Mouse (Mus musculus) embryonic facial prominence, embryonic 10.5 days (tissue): ENCODE measurements at regions not wholly inside any gene's neighbourhood (a gene's known extent, or its start where the extent isn't known, plus 50 kb on each side); places are given as distances from the start of the nearest gene placed in this dataset.

Experiments used
- DNase-seq: peaks from one replicate; pipeline ENCODE4 v3.0.0-alpha.2; 2017; ENCODE audit warnings: low spot score
- H3K27ac ChIP-seq: fragments of 300-500 bp; sonication (generic); replicated peaks from 2 replicates; pipeline ENCODE4 v1.5.1; 2016; ENCODE audit warnings: mild to moderate bottlenecking
- H3K27me3 ChIP-seq: fragments of 300-500 bp; sonication (generic); replicated peaks from 2 replicates; pipeline ENCODE4 v1.6.1; 2016; ENCODE audit warnings: low read depth, mild to moderate bottlenecking; ENCODE audit not compliant: poor library complexity, severe bottlenecking
- H3K36me3 ChIP-seq: fragments of 300-500 bp; sonication (generic); replicated peaks from 2 replicates; pipeline ENCODE4 v1.6.1; 2016; ENCODE audit warnings: mild to moderate bottlenecking, moderate library complexity
- H3K4me1 ChIP-seq: fragments of 300-500 bp; sonication (generic); 2 replicates; pipeline ENCODE4 v1.6.1; 2016
- H3K4me3 ChIP-seq: fragments of 300-500 bp; sonication (generic); 2 replicates; pipeline ENCODE4 v1.5.1; 2016; ENCODE audit warnings: mild to moderate bottlenecking, moderate library complexity
- H3K9me3 ChIP-seq: fragments of 300-500 bp; sonication (generic); 2 replicates; pipeline ENCODE4 v1.6.1; 2016; ENCODE audit warnings: mild to moderate bottlenecking
- WGBS: fragments of 180-500 bp; shearing (Covaris S2); methylation state at CpG from one replicate; pipeline ENCODE4 v1.1.7; 2016; 5-methylcytosine and 5-hydroxymethylcytosine counted together

DNA sequence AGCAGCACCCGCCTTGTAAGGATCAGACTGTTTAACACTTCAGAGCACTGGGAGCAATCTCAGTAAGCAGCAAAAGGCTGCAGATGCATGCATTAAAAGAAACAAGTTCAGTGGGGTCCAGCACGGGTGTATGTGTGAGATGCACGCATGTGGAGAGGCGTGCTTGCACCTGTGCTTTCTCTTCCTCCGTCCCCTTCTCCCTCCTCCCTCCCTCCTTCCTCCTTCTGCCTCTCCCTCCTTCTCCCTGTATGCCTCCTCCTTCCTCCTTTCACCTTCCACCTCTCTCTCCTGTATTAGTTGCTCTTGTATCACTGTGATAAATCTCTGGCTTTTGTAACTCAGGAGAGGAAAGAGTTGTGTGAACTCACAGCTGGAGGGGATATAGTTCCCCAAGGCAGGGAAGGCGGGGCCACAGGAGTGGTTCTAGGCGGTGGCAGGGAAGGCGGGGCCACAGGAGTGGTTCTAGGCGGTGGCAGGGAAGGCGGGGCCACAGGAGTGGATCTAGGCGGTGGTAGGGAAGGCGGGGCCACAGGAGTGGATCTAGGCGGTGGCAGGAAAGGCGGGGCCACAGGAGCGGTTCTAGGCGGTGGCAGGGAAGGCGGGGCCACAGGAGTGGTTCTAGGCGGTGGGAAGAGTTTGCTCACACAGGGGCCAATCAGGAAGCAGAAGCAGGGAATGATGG, 96.2 kb upstream of the Eef2kmt start:
- H3K27ac ChIP-seq: no peak overlapping the region
- H3K4me3 ChIP-seq: peak overlapping the region; percentile 27; the same call in 1 of the 2 replicates
- no peaks in the 10 kb centered on the region for H3K36me3 ChIP-seq
- H3K27me3 ChIP-seq: peaks cover 12% of the 10 kb centered on the region; the same call in 1 of the 2 replicates
- WGBS: 4% methylated on average over 18 of the region's 18 CpGs
- H3K4me1 ChIP-seq: peaks cover 13% of the 10 kb centered on the region
- H3K9me3 ChIP-seq: peaks cover 4% of the 10 kb centered on the region; the same call in 1 of the 2 replicates
- peak; percentile 81 for DNase-seq

DNA sequence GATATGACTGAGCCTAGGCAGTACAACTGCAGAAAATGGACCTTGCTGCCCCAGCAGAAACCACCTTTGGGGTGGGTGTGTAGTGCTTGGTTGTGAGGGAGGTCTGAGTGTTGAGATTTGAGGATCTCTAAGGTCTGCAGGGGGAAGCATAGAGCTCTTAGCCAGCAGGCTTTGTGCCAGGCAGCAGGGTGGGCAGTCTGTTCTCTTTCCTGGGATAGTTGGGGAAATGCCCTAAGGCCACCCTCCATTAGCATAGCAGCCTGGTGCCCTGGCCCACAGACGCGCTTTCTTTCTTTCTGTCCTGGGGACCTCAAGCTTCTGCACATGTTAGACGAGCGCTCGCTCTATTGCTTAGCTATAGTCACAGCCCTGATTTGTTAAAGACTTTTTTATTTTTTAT, 91.4 kb upstream of the Eef2kmt start:
- peaks cover 11% of the 10 kb centered on the region for H3K4me1 ChIP-seq
- H3K27me3 ChIP-seq: peaks cover 12% of the 10 kb centered on the region; the same call in 1 of the 2 replicates
- H3K36me3 ChIP-seq: no peaks in the 10 kb centered on the region
- no peak overlapping the region for H3K27ac ChIP-seq
- no peak for DNase-seq
- H3K4me3 ChIP-seq: no peak overlapping the region
- WGBS: 80% methylated on average over 5 of the region's 5 CpGs
- no peaks in the 10 kb centered on the region for H3K9me3 ChIP-seq

DNA sequence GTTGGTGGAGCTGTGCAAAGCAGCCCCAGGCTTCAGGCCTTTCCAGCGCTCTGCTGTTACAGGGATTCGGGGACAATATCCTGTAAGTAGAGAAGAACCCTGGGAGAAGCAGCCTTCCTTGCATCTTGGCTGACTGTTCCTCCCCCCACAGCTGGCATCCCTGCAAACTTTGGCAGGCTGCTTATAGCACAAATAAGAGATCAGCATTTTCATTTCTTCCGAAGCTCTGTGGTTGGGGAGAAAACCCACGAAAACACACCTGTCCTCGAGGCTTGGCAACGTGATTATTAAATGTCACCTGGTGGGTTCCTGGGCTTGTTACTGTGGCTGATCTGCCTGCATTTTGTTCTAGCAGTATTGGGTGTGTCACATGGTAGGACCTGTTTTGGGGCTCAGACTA, 86.5 kb upstream of the Eef2kmt start:
- no peak overlapping the region for H3K27ac ChIP-seq
- 77% methylated on average over 6 of the region's 6 CpGs for WGBS
- H3K27me3 ChIP-seq: no peaks in the 10 kb centered on the region
- H3K9me3 ChIP-seq: no peaks in the 10 kb centered on the region
- H3K36me3 ChIP-seq: no peaks in the 10 kb centered on the region
- H3K4me3 ChIP-seq: no peak overlapping the region
- H3K4me1 ChIP-seq: no peaks in the 10 kb centered on the region
- no peak for DNase-seq

DNA sequence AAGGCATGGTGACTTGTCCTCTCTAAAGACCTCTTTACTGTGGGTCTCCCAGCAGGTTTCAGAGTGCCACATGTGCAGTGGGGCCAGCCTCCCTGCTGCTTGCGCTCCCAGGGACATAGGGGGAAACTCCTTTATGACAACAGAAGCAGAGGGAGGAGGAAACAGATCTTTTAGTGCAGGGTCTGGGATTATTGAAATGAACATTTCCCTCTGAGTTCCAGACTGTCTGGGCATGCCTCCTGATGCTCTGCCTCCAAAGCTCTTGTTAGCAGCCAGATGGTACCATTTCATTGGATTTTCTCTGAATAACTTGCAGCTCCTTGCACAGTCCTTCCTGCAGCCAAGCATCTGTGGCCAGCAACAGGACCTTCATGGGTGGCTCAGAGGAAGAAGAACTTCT, 60.5 kb upstream of the Eef2kmt start:
- Histone ChIP-seq H3K27ac (no peak overlapping the region), H3K27me3 (no peaks in the 10 kb centered on the region), H3K9me3 (no peaks in the 10 kb centered on the region), H3K36me3 (no peaks in the 10 kb centered on the region), H3K4me3 (no peak overlapping the region), H3K4me1 (no peaks in the 10 kb centered on the region)
- DNase-seq: no peak
- WGBS: 84% methylated on average over 1 of the region's 1 CpGs

DNA sequence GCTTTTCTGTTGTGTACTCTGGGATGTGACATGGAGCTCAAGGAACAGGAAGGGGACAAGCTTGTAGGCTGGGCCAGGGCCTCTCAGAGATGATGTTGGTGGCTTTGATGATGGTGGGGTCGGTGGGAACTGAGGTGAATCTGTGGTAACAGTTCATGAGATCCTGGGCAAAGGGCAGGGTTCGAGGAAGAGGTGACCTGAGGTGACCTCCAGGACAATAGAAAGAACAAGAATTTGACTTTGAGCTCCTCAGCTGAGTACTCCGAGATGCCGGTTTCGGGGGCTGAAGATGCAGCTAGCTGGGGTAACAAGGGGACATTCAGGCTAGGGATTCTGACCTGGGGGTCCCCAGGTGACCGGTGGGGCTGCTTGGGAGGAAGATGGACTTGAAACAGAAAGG, 57.5 kb upstream of the Eef2kmt start:
- no peak for DNase-seq
- Histone ChIP-seq H3K9me3 (no peaks in the 10 kb centered on the region), H3K27ac (no peak overlapping the region), H3K27me3 (peaks cover 13% of the 10 kb centered on the region), H3K4me1 (no peaks in the 10 kb centered on the region), H3K4me3 (no peak overlapping the region), H3K36me3 (no peaks in the 10 kb centered on the region)
- 75% methylated on average over 6 of the region's 6 CpGs for WGBS

DNA sequence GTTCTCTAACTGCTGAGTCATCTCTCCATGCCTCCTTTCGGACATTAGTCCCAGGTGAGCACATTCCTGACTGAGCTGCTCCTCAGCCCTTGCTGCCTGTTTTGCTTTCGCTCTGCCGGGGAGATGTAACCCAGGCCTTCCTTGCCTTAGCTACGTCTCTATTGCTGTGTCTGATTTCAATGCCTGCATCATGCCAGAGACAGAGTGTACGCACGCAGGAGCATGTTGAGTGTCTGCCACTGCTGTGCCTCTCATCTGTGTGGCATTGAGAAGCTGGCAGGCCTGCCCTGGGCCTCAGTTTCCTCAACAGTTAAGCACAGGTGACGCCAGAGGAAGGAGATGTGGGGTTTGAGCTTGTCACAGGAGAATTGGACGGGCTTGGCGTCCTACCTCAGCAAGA, 55.7 kb upstream of the Eef2kmt start:
- Histone ChIP-seq H3K9me3 (no peaks in the 10 kb centered on the region), H3K27ac (no peak overlapping the region)
- 86% methylated on average over 9 of the region's 9 CpGs for WGBS

DNA sequence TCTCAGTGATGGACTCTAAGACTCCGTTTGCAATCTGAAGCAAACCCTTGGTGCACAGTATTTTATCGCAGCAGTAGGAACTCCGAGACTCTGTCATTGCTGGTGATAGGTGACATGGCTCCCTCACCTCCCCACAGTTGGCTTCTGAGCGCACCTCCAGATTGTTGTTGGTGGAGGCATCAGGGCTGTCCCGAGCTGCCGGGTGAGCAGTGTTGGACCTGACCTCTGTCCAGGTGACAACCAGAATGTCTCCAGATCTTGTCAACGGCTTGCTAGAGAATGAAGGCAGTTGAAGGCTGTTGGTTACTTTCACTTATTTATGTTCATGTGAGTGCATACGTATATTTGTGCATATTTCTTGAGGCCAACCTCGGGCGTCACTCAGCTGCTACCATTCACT, 55.0 kb upstream of the Eef2kmt start:
- DNase-seq: no peak
- 90% methylated on average over 10 of the region's 10 CpGs for WGBS

More for the DNA sequence above, 55.7 kb upstream of the Eef2kmt start:
- no peaks in the 10 kb centered on the region for H3K36me3 ChIP-seq
- H3K4me3 ChIP-seq: no peak overlapping the region
- no peak for DNase-seq
- peaks cover 29% of the 10 kb centered on the region for H3K27me3 ChIP-seq
- peaks cover 8% of the 10 kb centered on the region for H3K4me1 ChIP-seq

DNA sequence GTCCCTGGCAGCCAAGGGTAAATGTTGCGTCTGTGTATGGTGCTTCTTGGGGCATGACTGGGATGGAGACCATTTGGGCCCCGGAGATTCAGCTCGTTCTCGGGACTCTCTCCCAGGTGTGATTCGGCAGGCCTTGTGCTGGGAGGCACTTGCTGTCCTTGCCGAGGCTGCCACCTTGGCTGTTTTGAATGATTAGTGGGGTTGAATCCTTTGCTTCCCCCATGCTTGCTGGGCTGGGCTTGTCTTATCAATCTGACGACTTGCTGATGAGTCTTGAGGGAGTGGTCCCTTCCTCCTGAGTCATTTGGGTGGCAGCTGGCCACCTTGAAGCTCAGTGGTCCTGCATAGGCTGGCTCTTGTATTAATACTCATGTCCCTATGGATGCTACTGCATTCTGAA, 52.0 kb upstream of the Eef2kmt start:
- H3K9me3 ChIP-seq: no peaks in the 10 kb centered on the region
- peaks cover 29% of the 10 kb centered on the region for H3K27me3 ChIP-seq
- H3K27ac ChIP-seq: no peak overlapping the region
- no peaks in the 10 kb centered on the region for H3K36me3 ChIP-seq
- DNase-seq: no peak
- WGBS: 81% methylated on average over 7 of the region's 7 CpGs
- H3K4me1 ChIP-seq: peaks cover 8% of the 10 kb centered on the region
- H3K4me3 ChIP-seq: no peak overlapping the region

More for the DNA sequence above, 55.0 kb upstream of the Eef2kmt start:
- Histone ChIP-seq H3K27ac (no peak overlapping the region), H3K36me3 (no peaks in the 10 kb centered on the region), H3K27me3 (peaks cover 29% of the 10 kb centered on the region), H3K9me3 (no peaks in the 10 kb centered on the region), H3K4me1 (peaks cover 8% of the 10 kb centered on the region), H3K4me3 (no peak overlapping the region)

DNA sequence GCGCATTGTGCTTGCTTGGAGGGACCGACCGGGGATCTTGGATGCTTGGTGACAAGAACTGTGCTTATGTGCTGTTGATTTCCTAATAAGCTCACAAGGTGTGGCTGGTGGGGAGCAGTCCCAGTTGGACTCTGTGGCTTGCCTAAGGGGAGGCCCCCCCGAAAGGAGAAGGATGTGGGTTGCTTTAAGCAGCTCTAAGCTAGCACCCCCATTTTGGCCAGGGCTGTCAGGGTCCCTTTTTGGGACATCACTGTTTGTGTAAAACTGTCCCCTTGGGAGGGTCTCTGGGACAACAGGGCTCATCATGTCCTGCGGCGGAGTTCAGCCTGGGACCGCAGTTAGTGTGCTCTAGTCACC, 51.4 kb upstream of the Eef2kmt start:
- H3K4me1 ChIP-seq: peaks cover 8% of the 10 kb centered on the region
- peak overlapping the region; percentile 61 for H3K4me3 ChIP-seq
- WGBS: 68% methylated on average over 7 of the region's 7 CpGs
- no peaks in the 10 kb centered on the region for H3K9me3 ChIP-seq
- no peak for DNase-seq
- no peak overlapping the region for H3K27ac ChIP-seq
- peaks cover 29% of the 10 kb centered on the region for H3K27me3 ChIP-seq
- H3K36me3 ChIP-seq: no peaks in the 10 kb centered on the region

DNA sequence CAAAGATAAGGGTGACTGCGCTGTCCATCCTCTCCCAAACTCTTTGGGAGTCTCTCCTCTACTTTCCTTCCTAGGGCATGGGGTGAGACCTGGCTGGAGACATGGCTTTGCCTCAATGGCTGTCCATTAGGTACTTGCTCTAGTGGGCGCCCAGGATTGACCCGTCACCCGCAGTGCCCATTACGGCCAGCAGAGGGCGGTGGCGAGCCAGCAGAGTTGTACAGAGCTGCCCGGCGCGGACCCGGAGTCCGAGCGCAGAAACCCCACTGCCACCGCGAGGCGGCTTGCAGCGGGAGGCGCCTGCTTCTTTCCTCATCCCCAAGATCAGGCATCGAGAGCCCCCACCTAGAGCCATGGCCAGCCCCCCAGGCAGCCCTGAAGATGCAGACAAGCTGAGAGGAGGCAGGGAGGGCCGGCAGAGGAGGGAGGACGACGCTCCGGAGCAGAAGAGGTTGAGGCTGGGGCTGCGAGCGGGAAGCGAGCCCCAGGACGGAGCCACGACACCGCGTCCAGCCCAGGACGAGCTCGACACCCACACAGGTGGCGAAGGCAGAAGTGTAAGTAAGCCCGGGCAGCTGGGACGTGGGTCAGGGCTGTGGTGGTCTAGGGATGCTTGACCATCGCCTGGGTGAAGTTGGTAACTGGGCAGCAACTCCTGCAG, 50.9 kb upstream of the Eef2kmt start:
- H3K4me3 ChIP-seq: peak overlapping the region; percentile 61
- no peaks in the 10 kb centered on the region for H3K9me3 ChIP-seq
- 1% methylated on average over 36 of the region's 36 CpGs for WGBS
- peak; percentile 95 for DNase-seq
- H3K27ac ChIP-seq: peak overlapping the region; percentile 80; the same call in 1 of the 2 replicates
- peaks cover 8% of the 10 kb centered on the region for H3K4me1 ChIP-seq
- no peaks in the 10 kb centered on the region for H3K36me3 ChIP-seq
- H3K27me3 ChIP-seq: peaks cover 29% of the 10 kb centered on the region
